Mouse (Mus musculus) testis, adult 2 months (tissue): ENCODE results near the gene Cks2.

ENCODE experiments used
- CTCF ChIP-seq: fragments of 200-500 bp; IDR thresholded peaks from 2 replicates; pipeline ENCODE4 v1.5.1; 2012; ENCODE audit warnings: low read depth, mild to moderate bottlenecking, inconsistent platforms, low read length, moderate library complexity; ENCODE audit not compliant: control insufficient read depth, insufficient read depth, insufficient replicate concordance
- POLR2A ChIP-seq: fragments of 200-500 bp; IDR thresholded peaks from 2 replicates; pipeline ENCODE4 v1.6.1; 2012; ENCODE audit warnings: low read depth, mild to moderate bottlenecking, inconsistent platforms, low read length, moderate library complexity; ENCODE audit not compliant: control insufficient read depth

DNA sequence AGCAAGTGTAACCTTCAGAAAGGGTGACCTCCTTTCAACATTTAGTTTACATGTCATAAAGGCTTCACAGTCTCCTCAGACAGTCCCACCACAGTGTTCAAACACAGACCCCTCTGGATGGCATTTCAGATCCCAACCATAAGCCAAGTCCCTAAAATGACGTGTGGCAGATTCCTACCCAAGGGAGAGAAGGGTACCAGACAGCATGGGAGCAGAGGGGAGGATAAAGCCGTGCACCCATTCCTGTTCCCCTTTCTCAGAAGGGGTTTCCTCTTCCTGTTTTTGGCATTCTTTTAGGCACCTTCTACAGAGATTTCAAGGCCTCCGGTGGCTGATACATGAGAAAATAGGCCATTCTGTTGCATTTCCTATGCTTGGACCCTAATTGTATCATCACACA is 13.1 kb downstream of the Cks2 start:
- TF ChIP-seq CTCF, result no peak
- no peak for TF ChIP-seq POLR2A
